Mouse (Mus musculus) layer of hippocampus, adult 18-20 months (tissue): ENCODE measurements around the gene Shb. TPM values are rescaled to one million over a fixed set of nuclear protein-coding genes. Genes with fewer than 3 reads are reported as not detected.

ENCODE experiments used
- DNase-seq, 2 experiments: peaks; one replicate each; pipeline ENCODE4 v3.0.0; 2022; ENCODE audit warnings: low spot score in 2 of 2
- total RNA-seq, 2 experiments: library from RNA; stranded (reverse); gene quantifications; 2 replicates each; pipeline ENCODE4 v1.2.3; 2021

The Shb gene
- total RNA-seq, 2 experiments from 2014 or later = 13.2 to 16.5 TPM

DNA sequence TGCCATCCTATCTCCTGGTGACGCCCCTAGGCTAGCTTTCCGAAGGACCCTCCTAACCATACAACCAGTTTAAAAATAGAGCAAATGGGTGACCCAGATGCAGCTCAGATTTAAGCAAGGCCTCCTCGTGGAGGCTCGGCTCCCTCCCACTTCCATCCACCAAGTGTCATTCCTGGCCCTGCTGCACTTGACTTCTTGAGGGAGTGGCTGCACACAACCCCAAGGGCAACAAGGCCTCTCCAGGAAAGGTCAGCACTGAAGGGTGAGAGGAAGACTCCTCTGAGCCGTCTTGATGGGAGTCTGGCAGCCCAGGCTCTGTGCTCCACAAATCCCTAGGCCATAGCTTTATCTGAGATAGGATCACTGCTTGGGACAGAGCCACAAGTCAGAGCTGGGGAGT lies 25.7 kb downstream of the Shb start:
- DNase-seq = no peak

DNA sequence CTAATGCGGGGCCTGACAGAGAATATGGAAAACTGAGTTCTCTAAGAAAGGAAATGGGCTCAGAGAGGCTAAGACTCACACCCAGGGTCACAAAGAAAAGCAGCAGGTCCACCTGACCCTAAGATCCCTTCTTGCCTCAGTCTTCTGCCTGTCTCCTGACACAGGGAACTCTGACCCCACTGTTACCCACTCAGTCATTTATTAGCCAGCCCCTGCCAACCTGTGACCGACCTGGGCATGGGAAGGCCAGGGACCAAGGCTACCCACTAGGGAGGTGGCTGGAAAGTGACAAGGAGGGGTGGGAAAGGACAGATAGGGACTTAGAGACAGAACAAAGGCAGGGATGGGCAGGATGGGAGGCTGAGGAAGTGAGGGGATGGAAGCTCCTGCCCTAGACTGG lies 26.6 kb downstream of the Shb start:
- no peak for DNase-seq

GRCm38 (mm10) chr4:45505191-45505590 lies 27.1 kb downstream of the Shb start:
- DNase-seq = no peak

DNA sequence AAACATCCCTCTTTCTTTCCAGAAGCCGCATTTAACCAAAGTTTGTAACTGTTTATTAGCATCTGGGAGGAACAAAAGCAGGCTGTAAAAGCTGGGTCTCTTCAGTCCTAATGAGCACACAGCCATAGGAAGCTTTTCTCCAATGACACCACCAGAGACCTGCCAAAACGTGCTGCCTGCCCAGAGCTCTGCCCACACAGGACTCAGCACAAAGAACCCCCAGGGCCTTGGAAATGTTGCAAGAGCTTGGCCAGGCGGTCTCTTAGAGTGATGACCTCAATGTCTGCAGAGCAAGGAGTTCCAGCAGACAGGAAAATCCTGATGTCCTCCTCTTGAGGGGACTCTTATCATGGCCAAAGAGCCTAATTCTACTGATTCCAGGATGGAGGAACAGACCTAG lies 28.5 kb downstream of the Shb start:
- no peak for DNase-seq

GRCm38 (mm10) chr4:45503380-45503779 lies 28.9 kb downstream of the Shb start:
- DNase-seq = no peak

- DNase-seq = no peak
Measured at GRCm38 (mm10) chr4:45502002-45502401, 30.3 kb downstream of the Shb start.

DNA sequence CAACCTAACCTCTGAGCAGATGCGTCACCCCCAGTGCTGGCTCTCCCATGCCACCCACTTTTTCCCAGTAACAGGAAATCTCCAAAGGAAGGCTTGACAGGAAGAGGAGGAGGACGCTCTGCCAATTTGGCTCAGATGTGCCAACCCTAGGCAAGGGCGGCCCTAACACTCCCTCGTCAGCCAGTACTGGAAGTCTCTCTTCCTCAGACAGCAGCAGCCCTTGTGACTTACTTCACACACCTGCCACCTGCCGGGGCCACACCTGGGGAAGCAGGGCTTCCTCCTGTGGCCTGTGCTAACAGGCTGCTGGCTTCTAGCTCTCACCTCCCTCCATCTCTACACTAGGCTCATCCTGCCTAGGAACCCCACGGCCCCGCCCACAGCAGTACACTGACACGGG lies 31.9 kb downstream of the Shb start:
- no peak for DNase-seq

GRCm38 (mm10) chr4:45499556-45499955 lies 32.7 kb downstream of the Shb start:
- no peak for DNase-seq

GRCm38 (mm10) chr4:45499081-45499480 lies 33.2 kb downstream of the Shb start:
- no peak for DNase-seq

GRCm38 (mm10) chr4:45498345-45498744 lies 33.9 kb downstream of the Shb start:
- no peak for DNase-seq

- DNase-seq = no peak
Measured at GRCm38 (mm10) chr4:45497282-45497681, 35.0 kb downstream of the Shb start.

GRCm38 (mm10) chr4:45495531-45496201 lies 36.6 kb downstream of the Shb start:
- DNase-seq = no peak

GRCm38 (mm10) chr4:45493786-45494400 lies 38.4 kb downstream of the Shb start:
- DNase-seq = no peak

- no peak for DNase-seq
Measured at GRCm38 (mm10) chr4:45493118-45493517, 39.2 kb downstream of the Shb start.

GRCm38 (mm10) chr4:45492681-45493081 lies 39.6 kb downstream of the Shb start:
- no peak for DNase-seq

GRCm38 (mm10) chr4:45491685-45492601 lies 40.3 kb downstream of the Shb start:
- DNase-seq = no peak

- no peak for DNase-seq
Measured at GRCm38 (mm10) chr4:45491119-45491679, 41.1 kb downstream of the Shb start.

DNA sequence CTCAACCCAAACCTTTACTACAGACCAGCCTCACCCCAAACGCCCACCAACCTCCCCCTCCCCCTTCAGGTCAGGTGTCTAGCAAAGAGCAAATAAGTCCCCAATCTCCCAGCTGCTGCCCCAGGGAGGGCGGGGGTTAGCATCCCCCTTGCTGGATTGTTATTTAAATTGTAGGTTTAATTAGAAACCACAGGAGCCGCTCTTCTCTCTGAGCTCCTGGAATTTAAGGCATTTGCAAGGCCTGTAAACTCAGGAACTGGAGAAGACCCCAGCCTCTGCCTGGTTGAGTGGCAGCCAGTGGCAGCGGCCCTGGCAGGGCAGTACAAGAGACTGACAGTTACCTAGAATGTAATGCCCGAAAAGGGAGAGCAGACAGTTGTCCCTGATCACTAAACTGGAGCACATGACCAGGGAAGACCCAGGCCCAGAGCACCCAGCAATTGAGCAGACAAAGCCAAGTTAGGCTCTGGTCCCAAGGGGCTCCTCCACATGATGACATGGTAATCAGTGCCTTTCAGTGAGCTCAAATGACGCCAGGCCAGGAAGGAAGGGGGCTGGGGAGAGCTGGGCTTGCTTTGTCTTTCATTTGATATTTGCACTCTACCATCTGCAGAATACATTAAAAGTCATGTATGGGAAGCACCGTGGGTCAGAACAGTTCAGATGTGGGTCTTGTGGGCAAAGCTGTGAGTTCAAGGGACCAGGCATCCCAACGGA lies 42.1 kb downstream of the Shb start:
- DNase-seq = no peak

- no peak for DNase-seq
Measured at GRCm38 (mm10) chr4:45489141-45490035, 42.9 kb downstream of the Shb start.

GRCm38 (mm10) chr4:45487681-45488081 lies 44.6 kb downstream of the Shb start:
- no peak for DNase-seq
